Mouse (Mus musculus): ENCODE data around the gene Ngdn.
"Not testable (repeated sequence)": the region's sequence is repeated elsewhere in the genome, so short reads cannot be mapped to it uniquely, and the experiment has no call there.

Gene Ngdn

GRCm38 (mm10) chr14:55014991-55015766 is at the start of gene Ngdn:
Ngdn (plus strand) TSS chr14:55015454.
- TF ChIP-seq CTCF (conservative IDR thresholded peaks at IDR 0.05; ENCODE audit: low read length) (peak; percentile 69), NANOG (IDR thresholded peaks at IDR 0.05; ENCODE audit: borderline replicate concordance, low read length) (no peak), POU5F1 (IDR thresholded peaks at IDR 0.05; ENCODE audit: borderline replicate concordance, low read length) (no peak)
- no peaks in the 10 kb centered on the region for H3K9me3 ChIP-seq (ENCODE audit: low read length)
- H3K4me1 ChIP-seq (replicated peaks; ENCODE audit: low read depth, low read length): peaks cover 9% of the 10 kb centered on the region
- peaks cover 31% of the 10 kb centered on the region for H3K36me3 ChIP-seq (ENCODE audit: insufficient read depth, low read length)
- H3K4me3 ChIP-seq (replicated peaks; ENCODE audit: low read length): peak within 1 kb of the TSS; percentile 92
- H3K27me3 ChIP-seq (ENCODE audit: insufficient read depth, low read length): no peaks in the 10 kb centered on the region

- H3K9me3 ChIP-seq (ENCODE audit: low read length): no peaks in the 10 kb centered on the region
- no peak for TF ChIP-seq CTCF (conservative IDR thresholded peaks at IDR 0.05; ENCODE audit: low read length)
- TF ChIP-seq POU5F1 (IDR thresholded peaks at IDR 0.05; ENCODE audit: borderline replicate concordance, low read length): no peak
- peaks cover 6% of the 10 kb centered on the region; the same call in 1 of the 2 replicates for H3K4me1 ChIP-seq (replicated peaks; ENCODE audit: low read depth, low read length)
- no peak overlapping the region for H3K4me3 ChIP-seq (replicated peaks; ENCODE audit: low read length)
- H3K36me3 ChIP-seq (ENCODE audit: insufficient read depth, low read length): no peaks in the 10 kb centered on the region
- peaks cover 87% of the 10 kb centered on the region for H3K27me3 ChIP-seq (ENCODE audit: insufficient read depth, low read length)
These were observed 49.6 kb upstream of the Ngdn start for GRCm38 (mm10) chr14:54965631-54966030.

DNA sequence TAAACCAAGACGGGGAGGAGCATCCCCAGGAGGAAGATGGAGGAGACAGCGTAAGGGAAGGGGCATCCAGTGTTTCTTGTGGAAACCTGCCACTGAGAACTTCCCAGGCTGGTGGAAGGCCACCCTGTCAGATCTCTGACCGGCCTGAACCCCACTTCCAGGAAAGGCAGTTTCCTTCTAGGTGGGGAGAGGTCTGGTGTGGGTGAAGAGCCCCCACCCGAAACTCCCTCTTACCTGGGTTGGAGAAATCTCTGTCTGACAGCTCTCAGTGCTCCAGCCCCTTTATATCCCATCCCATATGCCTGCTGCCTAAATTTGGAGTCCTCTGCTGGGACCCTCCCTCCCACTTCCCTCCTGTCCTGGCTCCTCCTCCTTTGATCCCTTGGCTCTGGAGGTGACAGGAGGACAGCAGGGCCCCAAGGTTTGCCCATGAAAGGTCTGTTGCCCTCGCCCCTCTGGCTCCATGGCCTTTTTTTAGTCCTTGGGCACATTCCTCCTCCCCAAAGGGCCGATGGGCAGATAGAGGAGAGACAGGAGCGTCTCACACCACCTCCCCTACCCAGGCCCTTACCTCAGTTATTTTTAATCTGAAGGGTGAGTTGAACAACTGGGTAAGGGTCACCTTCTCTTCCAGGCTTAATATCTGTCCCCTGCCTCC is 48.8 kb upstream of the Ngdn start, which contains the start of gene Myh6:
Gene Myh6 (minus strand): TSS at position 608 of the 658 bp plus-strand sequence.
- Histone ChIP-seq H3K4me1 (replicated peaks; ENCODE audit: low read depth, low read length) (peaks cover 6% of the 10 kb centered on the region; the same call in 1 of the 2 replicates), H3K9me3 (ENCODE audit: low read length) (no peaks in the 10 kb centered on the region; the same call in 1 of the 2 replicates), H3K4me3 (replicated peaks; ENCODE audit: low read length) (no peak within 1 kb of the TSS), H3K27me3 (ENCODE audit: insufficient read depth, low read length) (peaks cover 84% of the 10 kb centered on the region), H3K36me3 (ENCODE audit: insufficient read depth, low read length) (no peaks in the 10 kb centered on the region)
- TF ChIP-seq POU5F1 (IDR thresholded peaks at IDR 0.05; ENCODE audit: borderline replicate concordance, low read length) (no peak), NANOG (IDR thresholded peaks at IDR 0.05; ENCODE audit: borderline replicate concordance, low read length) (no peak), CTCF (conservative IDR thresholded peaks at IDR 0.05; ENCODE audit: low read length) (no peak)

DNA sequence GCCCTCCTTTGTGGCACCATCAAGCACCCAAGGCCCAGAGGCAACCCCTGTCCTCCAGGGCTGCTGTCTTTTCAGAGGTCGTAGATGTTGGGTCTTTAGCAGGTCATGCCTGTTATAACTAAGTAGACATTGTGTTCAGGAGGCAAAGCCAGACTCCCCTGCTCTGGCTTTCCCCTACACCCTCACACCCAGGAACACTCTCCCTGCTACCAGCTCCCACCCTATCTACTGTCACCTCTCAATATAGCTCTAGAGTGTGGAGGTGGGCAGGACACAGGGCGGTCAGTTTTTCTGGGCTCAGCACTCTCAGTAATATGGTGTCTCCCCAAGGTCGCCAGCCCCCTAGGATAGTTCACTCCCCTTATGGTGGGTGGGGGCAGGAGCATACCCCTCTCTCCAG is 47.4 kb upstream of the Ngdn start:
- TF ChIP-seq NANOG (IDR thresholded peaks at IDR 0.05; ENCODE audit: borderline replicate concordance, low read length) (no peak), POU5F1 (IDR thresholded peaks at IDR 0.05; ENCODE audit: borderline replicate concordance, low read length) (no peak), CTCF (conservative IDR thresholded peaks at IDR 0.05; ENCODE audit: low read length) (no peak)

DNA sequence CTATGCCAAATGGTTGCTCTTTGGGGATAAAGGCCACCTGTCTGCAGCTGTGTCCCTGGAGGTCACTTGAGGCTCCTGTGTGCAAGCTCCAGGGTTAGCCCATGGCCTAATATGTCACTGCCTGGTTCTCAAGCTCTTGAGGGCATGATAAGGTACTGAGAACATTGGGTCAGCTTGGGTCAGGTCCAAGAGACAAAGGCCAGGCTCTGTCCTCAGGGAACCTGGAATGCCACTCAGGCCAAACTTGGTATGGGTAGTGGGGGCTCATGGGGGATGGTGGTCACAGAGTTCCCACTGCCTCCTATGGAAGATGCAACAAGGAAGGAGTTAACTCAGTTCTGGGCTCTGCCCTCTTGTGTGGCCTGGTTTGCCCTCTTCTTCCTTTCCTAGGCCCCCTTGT is 46.9 kb upstream of the Ngdn start:
- Histone ChIP-seq H3K9me3 (ENCODE audit: low read length) (no peaks in the 10 kb centered on the region; the same call in 1 of the 2 replicates), H3K4me3 (replicated peaks; ENCODE audit: low read length) (no peak overlapping the region)
- TF ChIP-seq CTCF (conservative IDR thresholded peaks at IDR 0.05; ENCODE audit: low read length) (no peak), NANOG (IDR thresholded peaks at IDR 0.05; ENCODE audit: borderline replicate concordance, low read length) (no peak)

More for the DNA sequence above, 47.4 kb upstream of the Ngdn start:
- Histone ChIP-seq H3K4me1 (replicated peaks; ENCODE audit: low read depth, low read length) (peaks cover 8% of the 10 kb centered on the region; the same call in 1 of the 2 replicates), H3K36me3 (ENCODE audit: insufficient read depth, low read length) (no peaks in the 10 kb centered on the region), H3K9me3 (ENCODE audit: low read length) (no peaks in the 10 kb centered on the region; the same call in 1 of the 2 replicates), H3K4me3 (replicated peaks; ENCODE audit: low read length) (no peak overlapping the region), H3K27me3 (ENCODE audit: insufficient read depth, low read length) (peaks cover 87% of the 10 kb centered on the region)

DNA sequence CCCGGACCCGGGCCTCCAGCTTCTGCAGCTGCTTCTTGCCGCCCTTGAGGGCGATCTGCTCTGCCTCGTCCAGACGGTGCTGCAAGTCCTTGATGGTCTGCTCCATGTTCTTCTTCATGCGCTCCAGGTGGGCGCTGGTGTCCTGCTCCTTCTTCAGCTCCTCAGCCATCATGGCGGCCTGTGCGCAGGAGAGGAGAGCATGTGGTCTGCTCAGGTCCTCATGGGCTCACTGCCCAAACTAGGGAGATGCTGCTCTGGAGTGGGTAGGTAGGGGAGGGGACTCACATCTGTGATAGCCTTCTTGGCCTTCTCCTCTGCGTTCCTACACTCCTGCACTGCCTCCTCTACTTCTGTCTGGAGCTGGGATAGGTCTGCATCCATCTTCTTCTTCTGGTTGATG is 42.5 kb upstream of the Ngdn start:
- not testable (repeated sequence) for H3K4me1 ChIP-seq (replicated peaks; ENCODE audit: low read depth, low read length); H3K36me3 ChIP-seq (ENCODE audit: insufficient read depth, low read length); H3K9me3 ChIP-seq (ENCODE audit: low read length)
- H3K4me3 ChIP-seq (replicated peaks; ENCODE audit: low read length): 0 out of 2 replicates have a peak overlapping the region, but pooled peaks have one; percentile 20
- H3K27me3 ChIP-seq (ENCODE audit: insufficient read depth, low read length): peaks cover 80% of the 10 kb centered on the region

More for the DNA sequence above, 46.9 kb upstream of the Ngdn start:
- H3K36me3 ChIP-seq (ENCODE audit: insufficient read depth, low read length): no peaks in the 10 kb centered on the region
- peaks cover 11% of the 10 kb centered on the region; the same call in 1 of the 2 replicates for H3K4me1 ChIP-seq (replicated peaks; ENCODE audit: low read depth, low read length)
- peaks cover 90% of the 10 kb centered on the region for H3K27me3 ChIP-seq (ENCODE audit: insufficient read depth, low read length)

GRCm38 (mm10) chr14:54974068-54974791 is 41.0 kb upstream of the Ngdn start:
- Histone ChIP-seq H3K36me3 (ENCODE audit: insufficient read depth, low read length) (no peaks in the 10 kb centered on the region), H3K4me1 (replicated peaks; ENCODE audit: low read depth, low read length) (peaks cover 8% of the 10 kb centered on the region; the same call in 1 of the 2 replicates), H3K9me3 (ENCODE audit: low read length) (peaks cover 4% of the 10 kb centered on the region), H3K27me3 (ENCODE audit: insufficient read depth, low read length) (peaks cover 81% of the 10 kb centered on the region), H3K4me3 (replicated peaks; ENCODE audit: low read length) (no peak overlapping the region)
- TF ChIP-seq POU5F1 (IDR thresholded peaks at IDR 0.05; ENCODE audit: borderline replicate concordance, low read length) (no peak), NANOG (IDR thresholded peaks at IDR 0.05; ENCODE audit: borderline replicate concordance, low read length) (no peak), CTCF (conservative IDR thresholded peaks at IDR 0.05; ENCODE audit: low read length) (no peak)

- Histone ChIP-seq H3K36me3 (ENCODE audit: insufficient read depth, low read length) (no peaks in the 10 kb centered on the region), H3K9me3 (ENCODE audit: low read length) (peaks cover 4% of the 10 kb centered on the region; the same call in 1 of the 2 replicates), H3K4me1 (replicated peaks; ENCODE audit: low read depth, low read length) (peaks cover 11% of the 10 kb centered on the region; the same call in 1 of the 2 replicates), H3K4me3 (replicated peaks; ENCODE audit: low read length) (no peak within 1 kb of the TSS), H3K27me3 (ENCODE audit: insufficient read depth, low read length) (peaks cover 73% of the 10 kb centered on the region)
- no peak for TF ChIP-seq POU5F1 (IDR thresholded peaks at IDR 0.05; ENCODE audit: borderline replicate concordance, low read length)
- TF ChIP-seq NANOG (IDR thresholded peaks at IDR 0.05; ENCODE audit: borderline replicate concordance, low read length): no peak
- no peak for TF ChIP-seq CTCF (conservative IDR thresholded peaks at IDR 0.05; ENCODE audit: low read length)
These were observed 38.6 kb upstream of the Ngdn start, which contains the start of gene Gm17428 for GRCm38 (mm10) chr14:54976633-54977032. Gm17428 (plus strand) TSS chr14:54976933.

All from E14TG2a.4 (cell line).